ENCODE assay signal across 7 mouse cellular contexts in genomic region chr2:130563212-130564055, GRCm38 (mm10). TPM values are rescaled to one million over a fixed set of nuclear protein-coding genes. Genes with fewer than 3 reads are reported as not detected.
A peak's percentile ranks its signal among the peaks of the same experiment; 100 is the strongest.
DNase-seq lines count a peak whose midpoint lies in the region; ATAC-seq lines count a peak whose summit lies in the region.

TSS of gene Mrps26 (plus strand) at chr2:130563742.

- ATAC-seq in intestine, embryonic 15.5 days, result peak; percentile 100

- no peaks in the 10 kb centered on the region for H3K27me3 ChIP-seq in intestine, embryonic 15.5 days (replicated peaks)
- H3K27me3 ChIP-seq in midbrain, embryonic 10.5 days (ENCODE audit: low read depth, poor library complexity, severe bottlenecking), result no peaks in the 10 kb centered on the region

- peak within 1 kb of the TSS; percentile 81 for H3K4me2 ChIP-seq in intestine, embryonic 15.5 days (replicated peaks)

- H3K9me3 ChIP-seq in intestine, embryonic 15.5 days, result no peaks in the 10 kb centered on the region
- no peaks in the 10 kb centered on the region for H3K9me3 ChIP-seq in midbrain, embryonic 10.5 days (replicated peaks)

- peak within 1 kb of the TSS; percentile 70 for H3K27ac ChIP-seq in intestine, embryonic 15.5 days
- H3K27ac ChIP-seq in midbrain, embryonic 10.5 days (replicated peaks), result peak within 1 kb of the TSS; percentile 86

- peak; percentile 97 for DNase-seq in adrenal gland, adult 2 months
- DNase-seq in embryo, embryonic 11.5 days (ENCODE audit: low read depth, low spot score), result peak; percentile 87
- DNase-seq in gastrocnemius, postnatal 36 days, result peak; percentile 82 to 91
- peak; percentile 93 to 97 for DNase-seq in left cerebral cortex, postnatal 25 days (ENCODE audit: low spot score in 2 of 2)
- DNase-seq in midbrain, embryonic 10.5 days (ENCODE audit: low spot score), result peak; percentile 93
- DNase-seq in right cerebral cortex, postnatal 4 days, result peak; percentile 88

- H3K4me1 ChIP-seq in intestine, embryonic 15.5 days (replicated peaks), result peaks cover 16% of the 10 kb centered on the region
- H3K4me1 ChIP-seq in midbrain, embryonic 10.5 days, result peaks cover 23% of the 10 kb centered on the region

- H3K4me3 ChIP-seq in intestine, embryonic 15.5 days (replicated peaks), result peak within 1 kb of the TSS; percentile 93
- H3K4me3 ChIP-seq in midbrain, embryonic 10.5 days, result peak within 1 kb of the TSS; percentile 84

- intact Hi-C loops in gastrocnemius, postnatal 36 days (cut with DNase I), result loop anchor here (5.0 kb wide), 1 partner anchor 34 kb away; no protein-coding TSS in a partner anchor
- intact Hi-C loops in left cerebral cortex, postnatal 25 days (cut with DNase I), result loop anchor here (5.0 kb wide), 2 partner anchors 104 to 111 kb away; partner anchors contain the start of genes Itpa and Ptpra

- H3K36me3 ChIP-seq in intestine, embryonic 15.5 days, result peaks cover 6% of the 10 kb centered on the region
- H3K36me3 ChIP-seq in midbrain, embryonic 10.5 days, result peaks cover 27% of the 10 kb centered on the region

- H3K9ac ChIP-seq in intestine, embryonic 15.5 days, result peak within 1 kb of the TSS; percentile 88

- under 1% methylated on average over 61 of the region's 61 CpGs for WGBS in intestine, embryonic 15.5 days
- under 1% methylated on average over 61 of the region's 61 CpGs for WGBS in midbrain, embryonic 10.5 days

RNA-seq across cellular contexts. Expression of gene Mrps26, which starts in this region (rescaled TPM):
- 10 to 100 TPM; 51.8 to 67.1 TPM for total RNA-seq in adrenal gland, adult 2 months (2021)
- 148 and 163 TPM in 2 replicates for polyA plus RNA-seq in adrenal gland, adult 2 months (2012; rRNA removed)
- 10 to 100 TPM; 38.6 to 47.7 TPM for total RNA-seq in gastrocnemius, postnatal 36 days (2021)
- polyA plus RNA-seq in intestine, embryonic 15.5 days (2015; fragmentation: Nextera tagmentation; extraction: Ambion mirVana), result 84.4 and 94.1 TPM in 2 replicates
- 10 to 100 TPM; 76.1 to 76.8 TPM for total RNA-seq in left cerebral cortex, postnatal 25 days (2021)
- polyA plus RNA-seq in midbrain, embryonic 10.5 days (2016; fragmentation: Nextera tagmentation; extraction: Ambion mirVana), result 84.8 and 89.0 TPM in 2 replicates

Comparison
In these comparisons a context has a peak if more than half of its experiments do, and no peak if none do; other contexts are left out.
1. Peak in every context shown above with its lines: DNase-seq, ATAC-seq, H3K4me3 ChIP-seq and H3K27ac ChIP-seq.